Mouse (Mus musculus) megakaryocyte-erythroid progenitor cell, adult 5-6 weeks (primary cell): ENCODE data around the gene Syt8. TPM values are rescaled to one million over a fixed set of nuclear protein-coding genes. Genes with fewer than 3 reads are reported as not detected.
"Not testable (repeated sequence)": the region's sequence is repeated elsewhere in the genome, so short reads cannot be mapped to it uniquely, and the experiment has no call there.

ENCODE experiments used
- ATAC-seq: replicated peaks from 2 replicates; pipeline ENCODE4 v1.8.0; 2016; ENCODE audit warnings: mild to moderate bottlenecking, inconsistent platforms; ENCODE audit not compliant: severe bottlenecking, poor library complexity, low FRiP score, low TSS enrichment
- total RNA-seq, 2 experiments: library from RNA; stranded (forward) in 1 of 2; stranded (reverse) in 1 of 2; fragments of 200-1000, 215-1000 nt in 1 of 2; fragments of >200 nt in 1 of 2; fragmentation: Nextera tagmentation in 1 of 2; gene quantifications; 2 replicates each; pipeline ENCODE4 v1.2.3; 2014 to 2017

The Syt8 gene
- total RNA-seq, 2 experiments from 2014 or later, result not detected

DNA sequence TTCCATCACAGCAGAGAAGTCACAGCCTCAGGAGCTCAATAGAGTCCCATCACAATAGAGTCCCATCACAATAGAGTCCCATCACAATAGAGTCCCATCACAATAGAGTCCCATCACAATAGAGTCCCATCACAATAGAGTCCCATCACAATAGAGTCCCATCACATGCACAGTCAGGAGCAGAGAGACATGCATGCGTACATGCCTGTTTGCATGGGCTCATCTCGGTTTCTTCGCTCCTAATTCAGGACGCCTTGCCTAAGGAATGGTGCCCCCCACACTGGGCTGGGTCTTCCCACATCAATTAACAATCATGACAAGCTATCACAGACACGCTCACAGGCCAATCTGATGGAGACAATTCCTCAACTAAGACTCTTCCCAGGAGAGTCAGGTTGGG lies 29.5 kb upstream of the Syt8 start:
- ATAC-seq, result not testable (repeated sequence)

DNA sequence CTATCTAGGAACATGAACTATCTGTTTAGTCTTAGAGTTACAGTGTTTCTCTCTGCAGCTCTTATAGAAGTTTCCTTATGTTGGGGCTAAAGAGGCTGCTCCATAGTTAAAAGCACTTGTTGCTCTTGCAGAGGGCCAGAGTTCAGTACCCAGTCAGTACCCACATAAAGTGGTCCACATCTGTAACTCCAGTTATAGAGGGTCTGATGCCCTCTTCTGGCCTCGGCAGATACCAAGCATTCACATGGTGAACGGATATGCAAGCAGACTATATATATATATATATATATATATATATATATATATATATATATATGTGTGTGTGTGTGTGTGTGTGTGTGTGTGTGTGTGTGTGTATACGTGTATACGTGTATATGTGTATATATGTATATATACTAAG lies 26.7 kb upstream of the Syt8 start:
- ATAC-seq, result no peak

GRCm38 (mm10) chr7:142408686-142409085 lies 26.0 kb upstream of the Syt8 start:
- no peak for ATAC-seq

DNA sequence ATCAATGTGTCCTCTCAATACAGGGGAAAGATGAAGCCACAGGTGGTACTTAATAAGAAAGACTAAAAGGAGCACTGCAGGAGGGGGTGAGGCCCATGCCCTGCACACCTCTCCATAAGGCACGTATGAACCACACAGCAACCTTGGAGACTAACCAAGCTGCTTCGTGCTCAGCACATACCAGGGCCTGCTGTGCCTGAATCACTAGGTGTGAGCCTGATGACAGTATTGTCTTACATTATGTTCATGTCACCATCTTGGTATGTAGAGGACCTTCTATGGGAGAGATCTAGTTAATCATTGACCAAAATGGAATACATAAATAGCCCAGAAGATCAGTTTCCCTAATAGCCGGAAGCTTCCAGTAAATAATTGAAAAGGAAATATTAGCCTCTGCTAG lies 25.0 kb upstream of the Syt8 start:
- no peak for ATAC-seq

DNA sequence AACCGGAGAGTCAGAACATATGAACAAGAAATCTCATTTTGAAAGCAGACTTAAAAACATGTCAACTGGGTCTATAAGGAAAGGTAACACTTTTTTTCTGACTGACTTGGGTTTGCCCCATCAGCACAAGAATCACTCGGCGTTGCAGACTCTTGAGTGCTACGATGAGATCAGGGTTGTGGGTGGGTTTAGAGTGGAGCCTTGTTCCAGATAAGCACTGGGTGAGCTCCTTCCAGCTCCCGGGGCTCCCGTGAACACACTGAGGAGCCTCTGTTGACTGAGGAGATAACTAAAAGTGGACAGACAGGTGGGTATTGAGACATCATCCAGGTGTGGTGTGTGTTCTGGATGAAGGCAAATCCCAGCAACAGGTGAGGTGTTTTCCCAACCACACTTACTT lies 21.4 kb upstream of the Syt8 start:
- ATAC-seq, result peak; percentile 66

DNA sequence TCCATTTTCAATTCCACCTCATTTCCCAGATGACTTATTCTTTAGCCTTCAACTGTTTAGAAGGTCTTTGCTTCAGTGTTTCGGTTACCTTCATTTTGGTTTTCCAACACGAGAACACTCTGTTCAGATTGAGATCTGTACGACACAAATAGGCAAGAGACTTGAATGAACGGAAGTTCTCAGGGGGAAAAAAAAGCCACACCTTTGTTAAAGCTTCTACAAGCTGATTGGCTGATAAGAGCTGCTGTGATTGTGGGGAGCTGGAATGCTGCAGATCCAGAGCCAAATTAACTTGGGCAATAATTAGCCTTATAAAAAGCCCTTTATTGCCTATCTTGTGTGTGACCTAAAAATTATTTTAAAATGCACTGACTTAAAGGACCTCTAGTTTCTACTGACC lies 19.3 kb upstream of the Syt8 start:
- no peak for ATAC-seq

GRCm38 (mm10) chr7:142416225-142416624 lies 18.4 kb upstream of the Syt8 start:
- no peak for ATAC-seq

DNA sequence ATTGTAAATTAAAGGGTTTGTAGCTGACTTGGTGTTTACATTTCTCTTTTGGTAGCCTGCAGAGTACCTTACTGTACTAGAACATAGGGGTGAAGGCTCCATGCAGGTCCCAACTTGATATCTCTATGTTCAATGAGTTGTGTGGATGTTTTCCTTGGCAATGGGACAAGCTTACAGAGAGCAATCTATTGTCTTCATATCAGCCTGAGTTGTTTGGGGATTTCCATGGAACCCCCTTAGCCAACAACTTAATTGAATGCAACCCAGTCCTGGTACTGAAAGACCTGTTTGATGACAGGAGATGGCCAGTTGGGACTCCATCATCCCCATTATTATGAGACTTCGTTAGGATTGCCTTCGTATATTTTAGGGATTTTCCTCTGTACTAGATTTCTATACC lies 16.6 kb upstream of the Syt8 start:
- ATAC-seq, result no peak

DNA sequence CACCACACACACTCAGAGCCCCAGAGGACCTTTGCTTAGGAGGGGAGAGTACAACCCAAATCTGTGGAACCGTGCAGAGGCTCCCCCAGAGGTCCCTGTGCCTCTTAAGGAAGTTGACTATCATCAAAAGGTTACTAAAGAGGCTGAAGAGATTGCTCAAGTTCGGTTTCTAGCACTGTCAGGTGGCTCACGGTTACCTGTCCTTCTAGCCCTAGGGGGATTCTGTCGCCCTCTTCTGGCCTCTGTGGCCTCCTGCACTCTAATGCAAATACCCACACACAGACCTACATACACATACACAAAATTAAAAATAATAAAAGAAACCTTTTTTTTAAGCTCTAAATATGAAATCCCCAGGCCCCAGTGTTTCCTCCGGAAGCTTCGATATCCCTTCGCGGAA lies 16.0 kb upstream of the Syt8 start:
- no peak for ATAC-seq

- peak; percentile 85 for ATAC-seq
Observed at GRCm38 (mm10) chr7:142419887-142420286, 14.8 kb upstream of the Syt8 start.

DNA sequence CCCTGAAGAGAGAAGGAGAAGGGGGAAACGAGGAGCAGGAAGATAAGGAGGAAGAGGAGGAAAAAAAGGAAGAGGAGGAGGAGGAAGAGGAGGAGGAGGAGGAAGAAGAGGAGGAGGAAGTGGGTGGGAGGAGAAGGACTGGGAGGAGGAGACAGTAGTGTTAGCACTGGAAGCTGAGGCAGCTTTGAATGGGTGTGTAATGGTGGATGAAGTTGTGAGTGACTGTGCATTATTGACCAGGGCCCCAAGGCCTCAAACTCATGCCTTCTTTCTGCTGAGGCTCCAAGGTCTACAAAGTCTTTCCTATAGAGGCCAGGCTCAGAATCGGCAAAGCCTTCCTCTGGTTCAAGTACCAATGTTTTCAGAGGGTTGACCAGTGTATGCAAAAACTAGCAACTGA lies 12.8 kb upstream of the Syt8 start:
- ATAC-seq, result no peak

GRCm38 (mm10) chr7:142425641-142426213 lies 8.9 kb upstream of the Syt8 start:
- no peak for ATAC-seq

GRCm38 (mm10) chr7:142428213-142428612 lies 6.4 kb upstream of the Syt8 start:
- ATAC-seq, result peak; percentile 36

DNA sequence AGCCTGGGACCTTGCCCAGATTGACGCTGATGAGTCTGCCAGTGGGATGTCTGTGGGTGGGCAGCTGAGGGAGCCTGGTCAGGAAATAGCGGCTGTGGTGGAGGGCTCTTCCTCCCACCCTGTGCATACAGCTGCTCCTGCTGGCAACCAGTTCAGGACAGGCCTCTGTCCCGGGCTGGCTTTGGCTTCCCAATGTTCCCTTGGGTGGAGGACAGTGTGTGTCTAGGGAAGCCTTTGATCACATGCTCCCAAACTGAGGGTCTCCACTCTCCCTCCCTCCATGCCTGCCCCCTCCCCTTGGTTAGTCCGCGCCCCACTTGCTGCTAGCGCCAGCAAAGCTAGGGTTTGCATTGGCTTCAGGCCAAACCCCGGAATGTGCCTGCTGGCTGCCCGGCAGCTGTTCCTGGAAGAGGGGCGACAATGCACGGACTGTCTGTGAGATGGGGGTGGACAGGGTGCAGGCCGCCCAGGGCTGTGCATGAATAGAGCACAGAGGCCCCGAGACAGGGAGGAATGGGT lies 4.4 kb upstream of the Syt8 start:
- no peak for ATAC-seq

DNA sequence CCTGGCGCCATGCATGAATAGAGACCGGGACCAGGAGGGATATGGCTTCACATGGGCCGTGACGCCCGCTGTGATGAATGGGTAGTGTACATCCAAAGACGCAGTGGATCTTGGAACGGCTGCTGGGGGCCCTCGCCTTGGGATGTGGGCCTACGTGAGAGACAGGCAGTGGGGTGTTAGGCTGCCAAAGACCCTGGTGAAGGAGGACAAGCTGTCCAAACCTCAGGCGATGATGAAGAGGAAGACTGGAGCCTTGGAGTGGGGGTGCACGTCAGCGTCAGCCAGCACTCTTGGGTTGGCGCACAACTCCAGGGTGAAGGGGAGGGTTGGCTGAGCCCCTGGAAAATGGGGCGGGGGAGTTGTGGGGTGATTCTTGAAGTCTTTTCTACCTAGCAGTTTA lies 3.5 kb upstream of the Syt8 start:
- no peak for ATAC-seq

DNA sequence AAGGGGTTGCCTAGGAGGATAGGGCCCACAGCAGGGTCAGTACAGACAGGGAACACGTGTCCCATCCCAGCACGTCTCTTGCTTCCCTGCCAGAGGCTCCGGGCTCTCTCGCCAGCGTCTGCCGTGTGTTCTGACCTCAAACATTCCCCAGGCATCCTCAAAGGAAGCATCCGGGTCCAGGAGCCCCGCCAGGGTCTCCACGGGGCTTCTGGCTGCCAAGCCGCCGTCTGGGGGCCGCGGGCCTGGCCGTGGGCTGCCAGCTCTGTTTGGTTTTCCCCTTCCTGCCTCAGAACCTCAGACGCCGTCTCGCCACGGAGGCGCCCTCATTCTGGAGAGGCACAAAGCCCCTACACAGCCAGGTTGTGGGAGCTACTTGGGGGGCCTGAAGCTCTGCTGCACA lies 1.0 kb upstream of the Syt8 start:
- ATAC-seq, result no peak

DNA sequence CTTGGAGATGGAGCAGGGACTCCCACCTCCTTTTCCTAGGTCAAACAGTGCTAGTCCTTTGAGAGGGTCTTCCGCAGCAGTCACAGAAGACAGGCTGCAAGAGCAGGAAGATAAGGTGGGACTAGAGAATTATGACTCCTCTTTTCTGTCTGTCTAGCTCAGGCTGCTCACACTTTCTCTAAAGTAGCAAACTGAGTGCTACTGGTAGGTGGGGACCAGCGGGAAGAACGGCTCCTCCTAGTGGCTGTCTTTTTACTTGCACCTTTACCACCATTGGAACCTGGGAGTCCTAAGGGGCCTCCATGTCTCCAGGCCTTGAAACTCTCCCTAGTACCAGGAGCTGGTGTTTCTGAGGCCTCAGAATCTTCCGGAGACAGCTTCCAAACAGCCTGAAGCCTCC lies 874 bp downstream of the Syt8 start:
- ATAC-seq, result peak; percentile 61

DNA sequence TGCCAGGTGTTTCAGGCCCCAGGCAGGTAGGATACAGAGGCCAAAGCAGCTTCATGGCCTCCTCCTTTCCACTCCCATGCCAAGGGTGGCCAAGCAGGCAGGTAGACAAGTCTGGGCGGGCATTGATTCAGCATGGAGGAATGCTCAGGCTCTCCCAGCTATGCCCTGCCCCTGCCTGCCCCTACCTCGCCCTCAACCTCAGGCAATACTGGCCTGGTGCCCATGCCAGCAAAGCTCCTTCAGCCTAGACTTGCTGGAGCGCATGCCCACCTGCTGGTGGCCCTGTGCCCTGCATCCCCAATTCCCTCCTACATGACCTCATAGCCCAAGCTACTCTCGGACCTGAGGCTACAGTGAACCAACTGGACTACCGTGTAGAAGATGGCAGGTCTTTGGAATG lies 2.7 kb downstream of the Syt8 start:
- peak; percentile 63 for ATAC-seq

GRCm38 (mm10) chr7:142439966-142440365 lies 5.3 kb downstream of the Syt8 start:
- no peak for ATAC-seq

DNA sequence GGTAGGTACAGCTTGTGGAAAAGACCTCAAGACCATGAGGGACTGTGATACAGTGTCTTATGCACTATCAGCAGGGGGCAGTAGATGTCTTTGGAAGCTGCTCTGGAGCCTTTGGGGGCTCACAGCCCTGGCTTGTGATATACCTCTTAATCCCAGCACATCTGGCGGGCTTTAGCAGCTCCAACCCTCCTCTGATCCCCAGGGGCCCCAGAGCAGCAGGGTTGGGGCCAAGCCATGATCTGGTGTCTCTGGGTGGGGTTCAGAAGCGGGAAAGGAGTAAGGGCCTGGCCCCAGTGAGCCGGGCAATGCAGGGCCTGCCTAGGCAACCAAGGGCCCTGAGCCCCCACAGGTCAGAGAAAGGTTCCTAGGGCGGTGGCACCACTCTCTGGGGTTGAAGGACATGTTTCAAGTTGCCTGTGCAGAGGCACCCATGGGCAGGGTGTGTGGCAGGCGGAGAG lies 6.0 kb downstream of the Syt8 start:
- ATAC-seq, result no peak

- ATAC-seq, result no peak
Observed at GRCm38 (mm10) chr7:142441585-142441984, 6.9 kb downstream of the Syt8 start, which contains the start of gene Tnni2. Gene Tnni2, plus strand, starts transcription at chr7:142441808.
